Mouse (Mus musculus): Measurements from ENCODE around the gene Josd1. TPM values are rescaled to one million over a fixed set of nuclear protein-coding genes. Genes with fewer than 3 reads are reported as not detected.

Gene Josd1
- 16.7 TPM for total RNA-seq (2023)

GRCm38 (mm10) chr15:79687646-79688267, at the start of gene Josd1:
Josd1 (minus strand) TSS chr15:79687919.

GRCm38 (mm10) chr15:79690426-79691022, 2.8 kb upstream of the Josd1 start, which contains the start of gene Gtpbp1:
Gtpbp1 (plus strand) TSS chr15:79690845.

GRCm38 (mm10) chr15:79670249-79670971, 17.3 kb downstream of the Josd1 start, which contains the start of gene Tomm22:
Tomm22 (plus strand) TSS chr15:79670861.

GRCm38 (mm10) chr15:79658531-79659375, 29.0 kb downstream of the Josd1 start, which contains the start of the genes Fam227a and Cby1:
Fam227a (minus strand) TSS chr15:79658956.
Cby1 (plus strand) TSS chr15:79659199.

Other genes with a start within 250 kb of the Josd1 start
- gene Csnk1e, start 232.4 kb downstream of the Josd1 start, total RNA-seq (2023) = 51.3 TPM
- not detected for gene Kcnj4, start 182.7 kb downstream of the Josd1 start, total RNA-seq (2023)
- not detected for gene Kdelr3, start 171.5 kb downstream of the Josd1 start, total RNA-seq (2023)
- gene Ddx17, start 141.2 kb downstream of the Josd1 start, total RNA-seq (2023) = 283 TPM
- not detected for gene Dmc1, start 82.8 kb downstream of the Josd1 start, total RNA-seq (2023)
- gene Fam227a, start 29.0 kb downstream of the Josd1 start, total RNA-seq (2023) = 0.73 TPM
- gene Cby1, start 28.7 kb downstream of the Josd1 start, total RNA-seq (2023) = 4.9 TPM
- gene Tomm22, start 17.1 kb downstream of the Josd1 start, total RNA-seq (2023) = 97.0 TPM
- gene Gtpbp1, start 2.9 kb upstream of the Josd1 start, total RNA-seq (2023) = 138 TPM
- gene Sun2, start 54.6 kb upstream of the Josd1 start, total RNA-seq (2023) = 444 TPM
- gene Dnal4, start 89.9 kb upstream of the Josd1 start, total RNA-seq (2023) = 5.3 TPM
- gene Nptxr, start 116.8 kb upstream of the Josd1 start, total RNA-seq (2023) = 0.28 TPM
- gene Npcd, start 146.3 kb upstream of the Josd1 start, total RNA-seq (2023) = not detected
- gene Cbx6, start 146.8 kb upstream of the Josd1 start, total RNA-seq (2023) = 12.6 TPM
- 108 TPM for gene Apobec3, start 203.7 kb upstream of the Josd1 start, total RNA-seq (2023)

All from CD8-positive naive resting alpha-beta T cell, adult 57 days (primary cell).